Mouse (Mus musculus) yolk sac, embryonic 10.5 days (tissue): Measurements from ENCODE around the gene Poll.

Experiments
- DNase-seq: peaks from one replicate; pipeline ENCODE4 v3.0.0-alpha.2; 2017; ENCODE audit warnings: low spot score

Poll gene

DNA sequence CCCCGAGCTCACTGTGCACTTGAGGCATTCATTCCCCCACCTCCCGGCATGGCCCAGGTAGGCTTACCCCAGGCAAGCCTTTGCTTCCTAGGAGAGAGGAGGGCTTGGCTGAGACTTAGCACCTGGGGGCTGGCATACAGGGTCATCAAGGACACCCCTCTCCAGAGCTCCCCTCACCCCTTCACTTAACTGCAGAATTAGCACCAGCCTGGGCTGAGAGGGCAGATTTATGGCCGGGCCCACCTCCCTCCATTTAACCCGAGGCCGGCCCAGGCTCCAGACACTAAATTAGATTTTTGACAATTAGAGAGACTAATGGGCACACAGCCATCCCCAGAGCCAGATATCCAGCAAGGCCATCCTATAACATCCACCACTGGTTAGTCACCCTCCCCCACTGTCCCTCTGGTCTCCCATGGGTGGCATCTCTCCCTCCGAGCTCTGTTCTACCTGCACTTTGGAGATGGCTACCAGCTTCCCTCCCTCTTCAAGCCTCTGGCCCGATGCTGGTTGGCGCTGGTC, 25.1 kb downstream of the Poll start:
- DNase-seq = no peak

GRCm38 (mm10) chr19:45533617-45534016, 26.7 kb downstream of the Poll start:
- DNase-seq = no peak

- DNase-seq = no peak
Observed at GRCm38 (mm10) chr19:45531554-45531953, 28.8 kb downstream of the Poll start.

DNA sequence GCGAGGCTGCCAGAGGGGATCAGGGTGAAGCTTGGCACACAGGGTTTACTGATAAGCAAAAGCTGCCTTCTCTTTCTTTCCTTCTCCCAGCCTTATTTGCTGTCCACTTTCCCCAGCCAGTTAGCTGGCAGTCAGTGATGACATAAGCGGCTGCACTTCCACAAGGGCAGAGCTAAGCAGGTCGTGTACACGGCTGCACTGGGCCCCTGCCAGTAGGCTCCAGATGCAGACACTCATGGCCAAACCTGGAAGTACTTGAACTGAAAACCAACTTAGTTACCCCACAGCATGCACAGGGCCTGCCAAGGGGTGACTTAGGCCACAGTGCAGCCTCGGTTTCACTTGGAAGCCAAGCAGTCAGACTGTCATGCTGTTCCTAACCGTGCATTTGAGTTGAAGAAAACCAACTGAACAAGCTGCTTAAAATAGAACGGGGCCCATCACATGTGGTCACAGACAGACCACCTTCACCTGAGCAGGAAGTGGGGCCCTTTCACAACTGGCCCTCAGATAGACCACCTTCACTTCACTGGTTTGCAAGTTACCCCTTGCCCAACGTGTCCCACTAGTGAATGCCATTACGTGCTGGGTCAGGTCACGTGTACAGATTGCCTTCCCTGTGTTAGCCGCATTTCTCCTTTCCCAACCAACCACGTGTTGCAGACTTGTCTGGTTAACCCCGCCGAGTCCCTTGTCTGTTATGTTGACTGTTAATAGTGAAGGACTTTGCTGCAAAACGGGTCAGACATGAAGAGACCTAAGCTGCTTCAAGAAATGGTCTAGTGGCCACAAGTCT, 29.9 kb downstream of the Poll start:
- DNase-seq = no peak

- DNase-seq = no peak
Observed at GRCm38 (mm10) chr19:45529294-45529693, 31.0 kb downstream of the Poll start.

DNA sequence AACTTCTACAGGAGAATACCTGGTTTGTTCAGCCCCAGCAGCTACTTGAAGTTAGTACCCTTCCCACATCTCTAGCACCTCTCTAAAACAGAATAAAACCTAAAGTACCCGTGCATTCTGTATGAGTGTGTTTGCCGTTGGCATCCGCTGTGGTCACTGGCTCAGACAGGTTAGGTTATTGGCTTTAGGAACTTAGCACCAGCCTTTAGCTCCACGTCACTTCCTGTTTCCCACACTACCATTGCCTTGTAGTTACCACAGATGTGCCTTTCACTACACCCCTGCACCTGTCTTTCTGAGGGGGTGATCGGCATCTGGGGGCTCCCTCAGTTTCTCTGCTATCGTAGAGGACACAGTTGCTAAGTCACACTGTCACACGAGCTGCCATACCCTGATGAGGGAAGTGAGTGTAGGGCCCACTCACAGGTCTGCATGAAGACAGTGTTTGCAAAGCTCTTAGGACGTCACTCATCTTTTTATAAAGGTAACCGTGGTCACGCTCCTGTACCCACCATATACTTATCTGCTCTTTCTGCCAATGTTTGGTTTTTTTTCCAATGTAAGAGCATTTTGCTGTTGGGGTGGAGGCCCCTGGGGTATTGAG, 32.3 kb downstream of the Poll start:
- no peak for DNase-seq

- no peak for DNase-seq
Observed at GRCm38 (mm10) chr19:45527382-45527781, 32.9 kb downstream of the Poll start.

GRCm38 (mm10) chr19:45516264-45516663, 44.1 kb downstream of the Poll start:
- DNase-seq = no peak

GRCm38 (mm10) chr19:45515341-45515740, 45.0 kb downstream of the Poll start:
- no peak for DNase-seq

DNA sequence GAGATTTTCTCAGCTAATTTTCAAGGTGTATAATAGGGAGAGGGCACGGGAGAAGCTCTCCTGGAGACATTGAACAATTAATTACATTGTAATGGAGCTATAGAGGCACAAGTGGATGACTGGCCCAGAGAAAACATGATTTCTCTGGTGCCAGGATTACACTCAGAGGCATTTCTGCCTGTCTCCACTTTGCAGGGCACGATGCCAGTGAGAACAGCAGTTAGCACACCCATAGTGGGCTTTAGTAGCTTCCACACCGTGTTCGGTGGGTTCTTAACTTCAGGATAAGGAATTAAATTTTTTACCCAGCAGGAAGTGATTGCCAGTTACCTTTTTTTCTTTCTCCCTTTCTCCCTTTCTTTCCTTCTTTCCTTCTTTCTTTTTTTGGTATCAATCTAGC, 48.9 kb downstream of the Poll start:
- DNase-seq = no peak

GRCm38 (mm10) chr19:45510680-45511079, 49.7 kb downstream of the Poll start:
- no peak for DNase-seq

- no peak for DNase-seq
Observed at GRCm38 (mm10) chr19:45507531-45507930, 52.8 kb downstream of the Poll start.

DNA sequence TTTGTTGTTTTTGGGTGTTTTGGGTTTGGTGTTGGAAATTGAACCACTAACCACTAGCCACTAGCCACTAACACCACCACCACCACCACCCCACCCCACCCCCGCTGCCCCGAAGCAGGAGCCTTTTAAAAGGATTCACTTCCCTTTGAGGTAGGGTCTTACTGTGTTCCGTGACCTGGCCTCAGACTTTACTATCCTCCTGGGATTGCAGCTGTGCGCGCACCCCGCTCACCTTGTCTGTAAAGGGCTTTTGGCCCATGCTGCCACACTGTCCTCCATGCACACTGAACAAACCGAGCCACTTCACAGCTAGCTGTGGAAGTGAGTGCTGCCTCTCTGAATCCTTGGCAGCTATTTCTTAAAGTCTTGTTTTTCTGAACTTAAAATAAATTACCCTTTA, 54.9 kb downstream of the Poll start:
- no peak for DNase-seq
